Mouse (Mus musculus) inflammation-experienced regulatory T-cells, adult 16 weeks (primary cell): ENCODE measurements around the gene Adam21. TPM values are rescaled to one million over a fixed set of nuclear protein-coding genes. Genes with fewer than 3 reads are reported as not detected.

ENCODE experiments used
- polyA plus RNA-seq: library from polyadenylated mRNA; unstranded; fragments of 100-300 nt; shearing (Covaris generic); gene quantifications from one replicate; pipeline ENCODE4 v1.2.1, GENCODE M21; 2017

Adam21 gene
- polyA plus RNA-seq: not detected

DNA sequence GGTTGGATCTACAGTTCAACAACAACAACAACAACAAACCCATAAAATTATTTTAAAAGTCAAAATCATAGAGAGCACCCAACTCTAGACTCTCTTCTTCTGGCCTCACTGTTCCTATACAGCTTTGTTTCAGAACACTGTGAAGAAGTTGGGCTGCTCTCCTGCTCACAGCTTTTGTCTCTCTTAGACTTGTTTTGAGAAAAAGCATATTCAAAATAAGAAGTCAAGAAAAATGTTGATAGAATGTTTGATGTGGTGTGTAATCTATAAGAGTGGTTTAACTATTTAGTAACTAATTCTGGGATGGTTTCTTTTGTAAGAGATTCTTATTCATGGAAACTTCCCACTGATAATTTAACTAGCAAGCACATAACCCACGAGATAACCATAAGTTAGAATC is at the start of gene Adam21:
Gene Adam21 (minus strand): TSS at position 101 of the 400 bp plus-strand sequence.

GRCm38 (mm10) chr12:81594902-81595671 is 26.8 kb upstream of the Adam21 start, which contains the start of gene Med6:
Med6 (minus strand) TSS chr12:81595008.

GRCm38 (mm10) chr12:81532316-81533028 is 35.8 kb downstream of the Adam21 start, which contains the start of the genes Gm20498 and Synj2bp:
Gm20498 (minus strand) TSS chr12:81532905.
Synj2bp (minus strand) TSS chr12:81532911.

Other genes with a start within 250 kb of the Adam21 start
- not detected for gene Slc8a3, start 235.3 kb downstream of the Adam21 start, polyA plus RNA-seq
- gene Gm4787, start 189.0 kb downstream of the Adam21 start, polyA plus RNA-seq: 0.89 TPM
- 0.95 TPM for gene Adam4, start 146.5 kb downstream of the Adam21 start, polyA plus RNA-seq
- 157 TPM for gene Cox16, start 83.3 kb downstream of the Adam21 start, polyA plus RNA-seq
- 14.9 TPM for gene Gm20498, start 35.6 kb downstream of the Adam21 start, polyA plus RNA-seq
- gene Synj2bp, start 35.6 kb downstream of the Adam21 start, polyA plus RNA-seq: 61.7 TPM
- gene Med6, start 26.5 kb upstream of the Adam21 start, polyA plus RNA-seq: 30.5 TPM
- gene Ttc9, start 62.8 kb upstream of the Adam21 start, polyA plus RNA-seq: not detected
- 0.17 TPM for gene Map3k9, start 212.7 kb upstream of the Adam21 start, polyA plus RNA-seq